Mouse (Mus musculus) heart, adult 2 months (tissue): ENCODE results near the gene Fbxo42. TPM values are rescaled to one million over a fixed set of nuclear protein-coding genes. Genes with fewer than 3 reads are reported as not detected.
A peak's percentile ranks its signal among the peaks of the same experiment; 100 is the strongest.
"Not testable (repeated sequence)": the region's sequence is repeated elsewhere in the genome, so short reads cannot be mapped to it uniquely, and the experiment has no call there.

Experiments
- DNase-seq, 2 experiments: peaks; one replicate each; pipeline ENCODE4 v3.0.0; 2021
- H3K27ac ChIP-seq: fragments of 200-600 bp; 2 replicates; pipeline ENCODE4 v1.8.1; 2022
- H3K27me3 ChIP-seq: fragments of 200-500 bp; 2 replicates; pipeline ENCODE4 v1.6.1; 2012; ENCODE audit warnings: mild to moderate bottlenecking, low read length, inconsistent platforms, mixed read lengths; ENCODE audit not compliant: control insufficient read depth, insufficient read depth
- H3K36me3 ChIP-seq: fragments of 200-500 bp; 2 replicates; pipeline ENCODE4 v1.6.1; 2012; ENCODE audit warnings: low read length, inconsistent platforms; ENCODE audit not compliant: control insufficient read depth, insufficient read depth
- H3K4me1 ChIP-seq: fragments of 200-500 bp; 2 replicates; pipeline ENCODE4 v1.6.1; 2011; ENCODE audit warnings: low read length; ENCODE audit not compliant: control insufficient read depth, insufficient read depth
- H3K4me3 ChIP-seq: fragments of 200-600 bp; 2 replicates; pipeline ENCODE4 v1.8.1; 2022
- H3K79me2 ChIP-seq: fragments of 200-500 bp; replicated peaks from 2 replicates; pipeline ENCODE4 v1.6.1; 2012; ENCODE audit warnings: mild to moderate bottlenecking, inconsistent platforms, low read length, moderate library complexity, mixed read lengths; ENCODE audit not compliant: control insufficient read depth, insufficient read depth
- H3K9ac ChIP-seq: fragments of 200-500 bp; 2 replicates; pipeline ENCODE4 v1.6.1; 2012; ENCODE audit warnings: low read depth, mild to moderate bottlenecking, control low read depth, inconsistent platforms, low read length, mixed read lengths
- CTCF ChIP-seq: fragments of 200-600 bp; IDR thresholded peaks from 2 replicates; pipeline ENCODE4 v1.8.1; 2022; ENCODE audit warnings: antibody characterized with exemption, mild to moderate bottlenecking, moderate library complexity
- EP300 ChIP-seq: fragments of 200-500 bp; IDR thresholded peaks from 2 replicates; pipeline ENCODE4 v1.6.1; 2011; ENCODE audit warnings: low read depth, low read length, control low read depth; ENCODE audit not compliant: insufficient read depth
- POLR2A ChIP-seq: fragments of 200-500 bp; IDR thresholded peaks from 2 replicates; pipeline ENCODE4 v1.6.1; 2011; ENCODE audit warnings: mild to moderate bottlenecking, low read depth, low read length, control low read depth; ENCODE audit not compliant: insufficient read depth
- WGBS: fragments of 180-500 bp; shearing (Covaris S2); methylation state at CpG from one replicate; pipeline ENCODE4 v1.1.7; 2018; 5-methylcytosine and 5-hydroxymethylcytosine counted together
- intact Hi-C: fragments of 180-260 bp; cut with DNase I; formaldehyde crosslinking; loops from one replicate; pipeline ENCODE4 v1.15.1; 2025
- polyA plus RNA-seq: library from polyadenylated mRNA; depleted of rRNA; stranded (reverse); fragments of >200 nt; gene quantifications from 2 replicates; pipeline ENCODE4 v1.2.3, GENCODE M21; 2012
- total RNA-seq, 2 experiments: library from RNA; stranded (reverse); gene quantifications; 2 replicates each; pipeline ENCODE4 v1.2.3; 2021

The Fbxo42 gene
- total and polyA plus RNA-seq, 3 experiments, result 7.6 to 11.3 (median 9.0) TPM

GRCm38 (mm10) chr4:141132191-141132590, 15.5 kb upstream of the Fbxo42 start:
- 73% methylated on average over 8 of the region's 8 CpGs for WGBS
- H3K4me3 ChIP-seq, result no peak overlapping the region
- intact Hi-C loops, result loop anchor here (10.0 kb wide), 1 partner anchor 663 kb away; the partner anchor contains the start of genes Casp9 and Dnajc16

GRCm38 (mm10) chr4:141133227-141133626, 14.5 kb upstream of the Fbxo42 start:
- Histone ChIP-seq H3K79me2 (peaks cover 9% of the 10 kb centered on the region), H3K4me1 (peaks cover 42% of the 10 kb centered on the region), H3K9ac (no peak overlapping the region), H3K27ac (peak overlapping the region; percentile 17; the same call in 1 of the 2 replicates), H3K4me3 (no peak overlapping the region), H3K27me3 (no peaks in the 10 kb centered on the region), H3K36me3 (peaks cover 10% of the 10 kb centered on the region)
- 24% methylated on average over 8 of the region's 8 CpGs for WGBS
- TF ChIP-seq POLR2A (no peak), EP300 (no peak), CTCF (no peak)
- no peak for DNase-seq
- intact Hi-C loops, result loop anchor here (10.0 kb wide), 1 partner anchor 662 kb away; the partner anchor contains the start of genes Casp9 and Dnajc16

More at GRCm38 (mm10) chr4:141132191-141132590, 15.5 kb upstream of the Fbxo42 start:
- Histone ChIP-seq H3K4me1 (peaks cover 39% of the 10 kb centered on the region), H3K9ac (no peak overlapping the region), H3K36me3 (peaks cover 8% of the 10 kb centered on the region), H3K27ac (no peak overlapping the region), H3K79me2 (peaks cover 6% of the 10 kb centered on the region), H3K27me3 (no peaks in the 10 kb centered on the region)
- DNase-seq, result no peak
- TF ChIP-seq EP300 (no peak), POLR2A (no peak), CTCF (no peak)

- intact Hi-C loops, result loop anchor here (10.0 kb wide), 1 partner anchor 661 kb away; the partner anchor contains the start of genes Casp9 and Dnajc16
- Histone ChIP-seq H3K79me2 (peaks cover 11% of the 10 kb centered on the region), H3K27me3 (no peaks in the 10 kb centered on the region), H3K27ac (peak overlapping the region; percentile 57), H3K9ac (peak overlapping the region; percentile 36), H3K4me3 (peak overlapping the region; percentile 15), H3K4me1 (peaks cover 42% of the 10 kb centered on the region), H3K36me3 (peaks cover 10% of the 10 kb centered on the region)
- no peak for DNase-seq
- 40% methylated on average over 8 of the region's 8 CpGs for WGBS
- no peak for TF ChIP-seq POLR2A
- TF ChIP-seq EP300, result no peak
- TF ChIP-seq CTCF, result no peak
These were observed 13.7 kb upstream of the Fbxo42 start for GRCm38 (mm10) chr4:141134031-141134441.

GRCm38 (mm10) chr4:141134751-141135530, 12.8 kb upstream of the Fbxo42 start:
- intact Hi-C loops, result loop anchor here (5.0 to 10.0 kb wide), 2 partner anchors 173 to 660 kb away; partner anchors contain the start of genes Casp9, Dnajc16 and Sdhb
- peak; percentile 60 to 71 for DNase-seq
- Histone ChIP-seq H3K79me2 (peaks cover 9% of the 10 kb centered on the region), H3K4me1 (peaks cover 42% of the 10 kb centered on the region), H3K36me3 (peaks cover 10% of the 10 kb centered on the region), H3K27me3 (no peaks in the 10 kb centered on the region), H3K9ac (no peak overlapping the region), H3K4me3 (peak overlapping the region; percentile 15; the same call in 1 of the 2 replicates), H3K27ac (peak overlapping the region; percentile 57)
- WGBS, result 36% methylated on average over 20 of the region's 20 CpGs
- no peak for TF ChIP-seq POLR2A
- no peak for TF ChIP-seq EP300
- no peak for TF ChIP-seq CTCF

GRCm38 (mm10) chr4:141136126-141136525, 11.6 kb upstream of the Fbxo42 start:
- Histone ChIP-seq H3K27me3 (no peaks in the 10 kb centered on the region), H3K4me1 (peaks cover 36% of the 10 kb centered on the region), H3K36me3 (peaks cover 10% of the 10 kb centered on the region), H3K79me2 (peaks cover 9% of the 10 kb centered on the region), H3K27ac (no peak overlapping the region), H3K9ac (no peak overlapping the region), H3K4me3 (no peak overlapping the region)
- DNase-seq, result no peak
- WGBS, result 69% methylated on average over 7 of the region's 7 CpGs
- TF ChIP-seq EP300 (no peak), CTCF (no peak), POLR2A (no peak)
- intact Hi-C loops, result loop anchor here (5.0 to 10.0 kb wide), 2 partner anchors 174 to 659 kb away; partner anchors contain the start of genes Casp9, Dnajc16 and Sdhb

GRCm38 (mm10) chr4:141137740-141138139, 10.0 kb upstream of the Fbxo42 start:
- not testable (repeated sequence) for H3K79me2 ChIP-seq, H3K9ac ChIP-seq, H3K4me3 ChIP-seq, H3K27ac ChIP-seq, DNase-seq, H3K27me3 ChIP-seq
- peak; percentile 44 for TF ChIP-seq CTCF
- H3K36me3 ChIP-seq, result peaks cover 10% of the 10 kb centered on the region
- WGBS, result 45% methylated on average over 3 of the region's 3 CpGs
- H3K4me1 ChIP-seq, result peaks cover 25% of the 10 kb centered on the region
- intact Hi-C loops, result loop anchor here (2.0 to 10.0 kb wide), 3 partner anchors 59 to 657 kb away; partner anchors contain the start of genes Casp9, Dnajc16, Necap2 and Sdhb
